Mouse (Mus musculus) ES-E14 (cell line): ENCODE results near the gene Arv1. TPM values are rescaled to one million over a fixed set of nuclear protein-coding genes. Genes with fewer than 3 reads are reported as not detected.

ENCODE experiments used
- DNase-seq: peaks from one replicate; pipeline ENCODE4 v3.0.0-alpha.2; 2013; ENCODE audit warnings: low read depth, low spot score
- H3K27ac ChIP-seq: 2 replicates; pipeline ENCODE4 v1.5.1; 2012; ENCODE audit warnings: low read depth, mild to moderate bottlenecking, low read length, moderate library complexity, mixed read lengths; ENCODE audit not compliant: poor library complexity, insufficient read depth, severe bottlenecking
- H3K36me3 ChIP-seq: 2 replicates; pipeline ENCODE4 v1.6.1; 2012; ENCODE audit warnings: mild to moderate bottlenecking, low read length, moderate library complexity, mixed read lengths; ENCODE audit not compliant: control insufficient read depth, poor library complexity, insufficient read depth, severe bottlenecking
- H3K4me1 ChIP-seq, 2 experiments: fragments of 150-350 bp in 1 of 2; sonication (generic) in 1 of 2; 2 replicates each; pipeline ENCODE4 v1.6.1; 2012; ENCODE audit warnings: low read length in 2 of 2, mild to moderate bottlenecking in 1 of 2, mixed read lengths in 1 of 2; ENCODE audit not compliant: control insufficient read depth in 2 of 2, insufficient read depth in 2 of 2, poor library complexity in 1 of 2
- H3K4me3 ChIP-seq, 2 experiments: fragments of 150-350 bp in 1 of 2; sonication (generic) in 1 of 2; 2 replicates each; pipeline ENCODE4 v1.5.1; 2012; ENCODE audit warnings: low read length in 2 of 2, low read depth in 1 of 2, mild to moderate bottlenecking in 1 of 2, mixed read lengths in 1 of 2; ENCODE audit not compliant: insufficient read depth in 1 of 2, poor library complexity in 1 of 2, severe bottlenecking in 1 of 2
- H3K9ac ChIP-seq: 2 replicates; pipeline ENCODE4 v1.6.1; 2012; ENCODE audit warnings: low read depth, mild to moderate bottlenecking, low read length, mixed read lengths; ENCODE audit not compliant: poor library complexity, insufficient read depth, severe bottlenecking
- H3K9me3 ChIP-seq: fragments of 150-350 bp; sonication (generic); 2 replicates; pipeline ENCODE4 v1.6.1; 2012; ENCODE audit warnings: low read depth, mild to moderate bottlenecking, low read length; ENCODE audit not compliant: control insufficient read depth, insufficient read depth
- CHD2 ChIP-seq: IDR thresholded peaks from 2 replicates; pipeline ENCODE4 v1.6.1; 2014; ENCODE audit warnings: mild to moderate bottlenecking, low read depth, low read length, inconsistent platforms
- HCFC1 ChIP-seq: IDR thresholded peaks from 2 replicates; pipeline ENCODE4 v1.6.1; 2012; ENCODE audit warnings: low read length, inconsistent platforms, borderline replicate concordance; ENCODE audit not compliant: insufficient read depth
- MAFK ChIP-seq: IDR thresholded peaks from 2 replicates; pipeline ENCODE4 v1.6.1; 2014; ENCODE audit warnings: mild to moderate bottlenecking, low read depth, low read length, inconsistent platforms; ENCODE audit not compliant: insufficient read depth
- ZC3H11A ChIP-seq: IDR thresholded peaks from 2 replicates; pipeline ENCODE4 v1.6.1; 2012; ENCODE audit warnings: low read depth, mild to moderate bottlenecking, inconsistent platforms, low read length, borderline replicate concordance
- ZNF384 ChIP-seq: IDR thresholded peaks from 2 replicates; pipeline ENCODE4 v1.6.1; 2012; ENCODE audit warnings: low read depth, low read length, inconsistent platforms
- in situ Hi-C, 2 experiments: fragments of 600-800 bp; cut with MboI; formaldehyde crosslinking; loops; one replicate each; pipeline ENCODE4 v1.15.1; 2025; ENCODE audit warnings: low sequenced_read_pairs in 2 of 2, inconsistent platforms in 1 of 2; ENCODE audit not compliant: unreplicated experiment in 2 of 2
- total RNA-seq: library from RNA; depleted of rRNA; stranded (reverse); fragments of 300-350 nt; gene quantifications from 2 replicates; pipeline ENCODE4 v1.2.3, GENCODE M21; 2012

Arv1 gene
- total RNA-seq, 1 experiment = 25.1 TPM

- H3K36me3 ChIP-seq = peaks cover 35% of the 10 kb centered on the region
- no peaks in the 10 kb centered on the region for H3K9me3 ChIP-seq
- no peak for DNase-seq
- in situ Hi-C loops = no loop called here
- H3K27ac ChIP-seq = no peak overlapping the region
- H3K9ac ChIP-seq = no peak overlapping the region
- no peak overlapping the region for H3K4me3 ChIP-seq
- TF ChIP-seq MAFK (no peak), ZC3H11A (no peak), HCFC1 (no peak), ZNF384 (no peak), CHD2 (no peak)
- H3K4me1 ChIP-seq = peaks cover 2 to 9% of the 10 kb centered on the region in 2 experiments; a peak in 1 of 4 replicates
Observed at GRCm38 (mm10) chr8:124678246-124678645, 43.7 kb upstream of the Arv1 start.

- Histone ChIP-seq H3K4me3 (no peak overlapping the region), H3K36me3 (peaks cover 47% of the 10 kb centered on the region), H3K9me3 (no peaks in the 10 kb centered on the region), H3K4me1 (peaks cover 2 to 7% of the 10 kb centered on the region in 2 experiments; a peak in 1 of 4 replicates), H3K27ac (no peak overlapping the region), H3K9ac (no peak overlapping the region)
- in situ Hi-C loops = no loop called here
- no peak for DNase-seq
- TF ChIP-seq HCFC1 (no peak), ZNF384 (no peak), ZC3H11A (no peak)
Observed at GRCm38 (mm10) chr8:124681077-124681791, 40.7 kb upstream of the Arv1 start.

- no peak overlapping the region for H3K9ac ChIP-seq
- no peak overlapping the region for H3K27ac ChIP-seq
- in situ Hi-C loops = no loop called here
- DNase-seq = no peak
- H3K36me3 ChIP-seq = peaks cover 50% of the 10 kb centered on the region
- H3K4me3 ChIP-seq = no peak overlapping the region
- H3K9me3 ChIP-seq = no peaks in the 10 kb centered on the region
- H3K4me1 ChIP-seq = peaks cover 2 to 7% of the 10 kb centered on the region in 2 experiments; a peak in 1 of 4 replicates
- no peak for TF ChIP-seq ZNF384
- no peak for TF ChIP-seq HCFC1
- TF ChIP-seq CHD2 = no peak
- TF ChIP-seq MAFK = no peak
- TF ChIP-seq ZC3H11A = no peak
Observed at GRCm38 (mm10) chr8:124681792-124682157, 40.2 kb upstream of the Arv1 start.

GRCm38 (mm10) chr8:124682218-124682617, 39.7 kb upstream of the Arv1 start:
- Histone ChIP-seq H3K36me3 (peaks cover 50% of the 10 kb centered on the region), H3K9ac (no peak overlapping the region), H3K4me3 (no peak overlapping the region), H3K4me1 (peaks cover 2 to 6% of the 10 kb centered on the region in 2 experiments; a peak in 1 of 4 replicates), H3K9me3 (no peaks in the 10 kb centered on the region), H3K27ac (no peak overlapping the region)
- TF ChIP-seq ZC3H11A (no peak), CHD2 (no peak), MAFK (no peak), ZNF384 (no peak), HCFC1 (no peak)
- DNase-seq = no peak
- in situ Hi-C loops = no loop called here

- Histone ChIP-seq H3K9me3 (no peaks in the 10 kb centered on the region), H3K9ac (no peak overlapping the region)
- TF ChIP-seq MAFK = no peak
Observed at GRCm38 (mm10) chr8:124688899-124689298, 33.0 kb upstream of the Arv1 start.

More at GRCm38 (mm10) chr8:124688899-124689298, 33.0 kb upstream of the Arv1 start:
- in situ Hi-C loops = no loop called here
- no peaks in the 10 kb centered on the region for H3K4me1 ChIP-seq
- no peak overlapping the region for H3K27ac ChIP-seq
- no peak overlapping the region for H3K4me3 ChIP-seq
- DNase-seq = no peak
- H3K36me3 ChIP-seq = peaks cover 33% of the 10 kb centered on the region
